Mouse (Mus musculus): ENCODE data around the gene Olfr464.
A peak's percentile ranks its signal among the peaks of the same experiment; 100 is the strongest.

Olfr464 gene

GRCm38 (mm10) chr11:87920966-87921365 is at the start of gene Olfr464:
Gene Olfr464 (minus strand): TSS chr11:87920967.
- DNase-seq = peak; percentile 36

GRCm38 (mm10) chr11:87968356-87969122 is 47.8 kb upstream of the Olfr464 start:
- no peak for DNase-seq

- DNase-seq = peak; percentile 87
Observed at GRCm38 (mm10) chr11:87967692-87968289, 47.0 kb upstream of the Olfr464 start.

GRCm38 (mm10) chr11:87966214-87966613 is 45.4 kb upstream of the Olfr464 start:
- DNase-seq = no peak

- no peak for DNase-seq
Observed at GRCm38 (mm10) chr11:87965293-87965692, 44.5 kb upstream of the Olfr464 start.

- DNase-seq = peak; percentile 20
Observed at GRCm38 (mm10) chr11:87957066-87957465, 36.3 kb upstream of the Olfr464 start.

GRCm38 (mm10) chr11:87955144-87955543 is 34.4 kb upstream of the Olfr464 start:
- no peak for DNase-seq

- DNase-seq = no peak
Observed at GRCm38 (mm10) chr11:87949990-87950389, 29.2 kb upstream of the Olfr464 start.

GRCm38 (mm10) chr11:87935467-87935866 is 14.7 kb upstream of the Olfr464 start:
- DNase-seq = no peak

GRCm38 (mm10) chr11:87933731-87934130 is 13.0 kb upstream of the Olfr464 start:
- DNase-seq = no peak

GRCm38 (mm10) chr11:87930348-87930747 is 9.6 kb upstream of the Olfr464 start:
- no peak for DNase-seq

- DNase-seq = no peak
Observed at GRCm38 (mm10) chr11:87920301-87920700, 466 bp downstream of the Olfr464 start.

GRCm38 (mm10) chr11:87916005-87916404 is 4.8 kb downstream of the Olfr464 start:
- DNase-seq = no peak

- no peak for DNase-seq
Observed at GRCm38 (mm10) chr11:87904331-87904730, 16.4 kb downstream of the Olfr464 start.

GRCm38 (mm10) chr11:87897287-87897686 is 23.5 kb downstream of the Olfr464 start, which contains the start of gene Olfr463:
Gene Olfr463 (minus strand): TSS chr11:87897387.
- DNase-seq = no peak

- DNase-seq = no peak
Observed at GRCm38 (mm10) chr11:87892168-87892567, 28.6 kb downstream of the Olfr464 start, which contains the start of gene Olfr462. Gene Olfr462 (minus strand): TSS chr11:87892268.

GRCm38 (mm10) chr11:87884856-87885255 is 35.9 kb downstream of the Olfr464 start:
- no peak for DNase-seq

GRCm38 (mm10) chr11:87883493-87883892 is 37.3 kb downstream of the Olfr464 start:
- no peak for DNase-seq

GRCm38 (mm10) chr11:87881714-87882113 is 39.1 kb downstream of the Olfr464 start:
- no peak for DNase-seq

GRCm38 (mm10) chr11:87879826-87880225 is 40.9 kb downstream of the Olfr464 start:
- no peak for DNase-seq

- DNase-seq = no peak
Observed at GRCm38 (mm10) chr11:87875436-87875835, 45.3 kb downstream of the Olfr464 start, which contains the start of gene Epx. Gene Epx (minus strand): TSS chr11:87875536.

- no peak for DNase-seq
Observed at GRCm38 (mm10) chr11:87871766-87872165, 49.0 kb downstream of the Olfr464 start.

- DNase-seq = no peak
Observed at GRCm38 (mm10) chr11:87870096-87870495, 50.7 kb downstream of the Olfr464 start.

- DNase-seq = peak; percentile 40
Observed at GRCm38 (mm10) chr11:87866891-87867290, 53.9 kb downstream of the Olfr464 start.
